Mouse (Mus musculus): Measurements from ENCODE around the gene Smad3.

DNA sequence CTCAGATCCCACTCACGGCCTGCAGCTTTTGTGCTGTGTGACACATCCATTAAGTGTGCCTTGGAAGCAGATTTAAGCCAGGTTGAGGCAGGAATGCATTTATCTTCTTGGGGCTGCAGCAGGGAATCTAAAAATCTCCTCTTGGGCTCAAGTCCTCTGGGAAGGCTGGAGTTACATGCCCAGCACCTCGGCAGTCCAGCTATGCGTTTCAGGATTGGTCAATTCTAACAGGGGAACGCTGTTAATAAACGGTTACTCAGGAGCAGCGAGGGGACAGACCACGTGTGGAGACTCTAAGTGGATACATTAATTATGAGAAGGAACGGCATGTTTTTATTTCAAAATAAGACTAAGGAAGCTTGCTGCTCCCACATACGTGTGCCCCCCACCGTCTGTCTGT lies 14.7 kb upstream of the Smad3 start:
- TF ChIP-seq GATA1 (IDR thresholded peaks at IDR 0.05; ENCODE audit: borderline replicate concordance, low read length) (no peak), FLI1 (IDR thresholded peaks at IDR 0.05; ENCODE audit: low read length) (no peak)
